Mouse (Mus musculus) MEL (cell line): Measurements from ENCODE around the gene Snapin.

Source experiments
- CTCF ChIP-seq, 3 experiments: IDR thresholded peaks in 2 of 3; conservative IDR thresholded peaks in 1 of 3; 2 replicates each; pipeline ENCODE4 v1.5.1; 2011 to 2012; ENCODE audit warnings: low read length in 3 of 3, low read depth in 2 of 3, mild to moderate bottlenecking in 2 of 3, improper control_type of control experiment in 1 of 3, inconsistent platforms in 1 of 3, mixed read lengths in 1 of 3, moderate library complexity in 1 of 3; ENCODE audit not compliant: control insufficient read depth in 1 of 3, insufficient read depth in 1 of 3, poor library complexity in 1 of 3, severe bottlenecking in 1 of 3
- EP300 ChIP-seq, 2 experiments: IDR thresholded peaks; 2 replicates each; pipeline ENCODE4 v1.6.1; 2011; ENCODE audit warnings: improper control_type of control experiment in 2 of 2, low read length in 2 of 2, low read depth in 1 of 2, mild to moderate bottlenecking in 1 of 2
- ETS1 ChIP-seq: IDR thresholded peaks from 2 replicates; pipeline ENCODE4 v1.6.1; 2012; ENCODE audit warnings: low read depth, mild to moderate bottlenecking, inconsistent platforms, low read length, improper control_type of control experiment, moderate library complexity
- GABPA ChIP-seq: IDR thresholded peaks from 2 replicates; pipeline ENCODE4 v1.6.1; 2012; ENCODE audit warnings: low read depth, mild to moderate bottlenecking, inconsistent platforms, low read length, improper control_type of control experiment, moderate library complexity
- GATA1 ChIP-seq: IDR thresholded peaks from 2 replicates; pipeline ENCODE4 v1.6.1; 2011; ENCODE audit warnings: low read depth, low read length, improper control_type of control experiment
- KAT2A ChIP-seq: conservative IDR thresholded peaks from 2 replicates; pipeline ENCODE4 v1.6.1; 2012; ENCODE audit warnings: low read depth, low read length, improper control_type of control experiment, inconsistent platforms
- MAX ChIP-seq: IDR thresholded peaks from 2 replicates; pipeline ENCODE4 v1.6.1; 2011; ENCODE audit warnings: low read length, improper control_type of control experiment
- POLR2A ChIP-seq, 2 experiments: IDR thresholded peaks; 2 replicates each; pipeline ENCODE4 v1.6.1; 2011 to 2012; ENCODE audit warnings: low read length in 2 of 2, mild to moderate bottlenecking in 2 of 2, control low read depth in 1 of 2, improper control_type of control experiment in 1 of 2, low read depth in 1 of 2, moderate library complexity in 1 of 2; ENCODE audit not compliant: control insufficient read depth in 1 of 2, insufficient read depth in 1 of 2, poor library complexity in 1 of 2
- RCOR1 ChIP-seq: IDR thresholded peaks from 2 replicates; pipeline ENCODE4 v1.6.1; 2012; ENCODE audit warnings: low read depth, mild to moderate bottlenecking, inconsistent platforms, low read length, improper control_type of control experiment
- SMC3 ChIP-seq: IDR thresholded peaks from 2 replicates; pipeline ENCODE4 v1.6.1; 2011; ENCODE audit warnings: low read depth, low read length, improper control_type of control experiment

DNA sequence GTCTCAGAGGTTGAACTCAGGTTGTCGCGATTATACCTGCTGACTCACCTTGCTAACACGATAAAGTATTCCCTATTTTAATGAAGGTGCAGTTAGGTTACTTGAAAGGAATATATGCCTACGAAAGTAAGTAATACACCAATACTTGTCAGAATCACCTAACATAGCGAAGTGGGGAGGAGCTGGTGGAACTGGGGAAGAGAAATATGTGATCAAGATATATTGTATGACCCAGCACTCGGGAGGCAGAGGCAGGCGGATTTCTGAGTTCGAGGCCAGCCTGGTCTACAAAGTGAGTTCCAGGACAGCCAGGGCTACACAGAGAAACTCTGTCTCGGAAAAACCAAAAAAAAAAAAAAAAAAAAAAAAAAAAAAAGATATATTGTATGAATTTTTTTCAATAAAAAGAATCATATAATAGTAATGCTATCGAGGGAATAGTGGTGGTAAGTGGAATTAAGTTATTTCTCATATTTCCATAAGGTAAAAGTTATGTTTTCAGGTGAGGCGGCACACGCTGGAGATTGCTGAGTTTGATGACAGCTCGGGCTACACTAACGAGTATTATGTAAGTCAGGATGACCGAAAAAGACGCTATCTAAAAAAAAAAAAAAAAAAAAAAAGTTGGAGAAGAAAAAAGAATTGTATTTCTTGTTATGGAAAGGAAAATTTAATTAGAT, 15.5 kb downstream of the Snapin start:
- no peak for TF ChIP-seq KAT2A
- TF ChIP-seq CTCF (IDR thresholded peaks at IDR 0.05 in 2 of 3, conservative IDR thresholded peaks at IDR 0.05 in 1 of 3; ENCODE audit: control insufficient read depth in 1 of 3, insufficient read depth in 1 of 3, low read depth in 2 of 3, low read length in 3 of 3, poor library complexity in 1 of 3, severe bottlenecking in 1 of 3): no peak; a peak in 1 of 6 replicates
- no peak for TF ChIP-seq GABPA
- TF ChIP-seq MAX: no peak
- no peak for TF ChIP-seq ETS1
- TF ChIP-seq SMC3: no peak
- no peak for TF ChIP-seq GATA1
- no peak for TF ChIP-seq EP300 (IDR thresholded peaks at IDR 0.05; ENCODE audit: low read depth in 1 of 2, low read length in 2 of 2)
- TF ChIP-seq RCOR1: no peak
- TF ChIP-seq POLR2A (IDR thresholded peaks at IDR 0.05; ENCODE audit: control insufficient read depth in 1 of 2, insufficient read depth in 1 of 2, low read depth in 1 of 2, low read length in 2 of 2, poor library complexity in 1 of 2): no peak
